Mouse (Mus musculus) C2C12 (cell line): ENCODE results near the gene Prss46. TPM values are rescaled to one million over a fixed set of nuclear protein-coding genes. Genes with fewer than 3 reads are reported as not detected.

ENCODE experiments used
- H3K27me3 ChIP-seq: one replicate; pipeline ENCODE4 v1.6.1; 2011; ENCODE audit not compliant: control insufficient read depth, insufficient read depth, insufficient read length
- H3K36me3 ChIP-seq: one replicate; pipeline ENCODE4 v1.6.1; 2011; ENCODE audit not compliant: control insufficient read depth, insufficient read depth
- H3K4me3 ChIP-seq: one replicate; pipeline ENCODE4 v1.5.1; 2011; ENCODE audit warnings: mild to moderate bottlenecking, control low read depth; ENCODE audit not compliant: poor library complexity, insufficient read depth, severe bottlenecking
- H3K79me2 ChIP-seq: one replicate; pipeline ENCODE4 v1.6.1; 2011; ENCODE audit not compliant: control insufficient read depth, insufficient read depth
- H3K79me3 ChIP-seq: one replicate; pipeline ENCODE4 v1.6.1; 2011; ENCODE audit warnings: low read depth, control low read depth
- H3ac ChIP-seq: one replicate; pipeline ENCODE3; 2011; ENCODE audit warnings: low read depth; ENCODE audit not compliant: control insufficient read depth, insufficient read length
- CEBPB ChIP-seq: IDR thresholded peaks from one replicate; pipeline ENCODE4 v1.6.1; 2011; ENCODE audit warnings: low read depth, mild to moderate bottlenecking, control low read depth, moderate library complexity
- CTCF ChIP-seq: IDR thresholded peaks from one replicate; pipeline ENCODE4 v1.5.1; 2011; ENCODE audit not compliant: control insufficient read depth, insufficient read depth, insufficient read length
- FOSL1 ChIP-seq: IDR thresholded peaks from one replicate; pipeline ENCODE4 v1.8.0; 2011; ENCODE audit warnings: mild to moderate bottlenecking, low read length; ENCODE audit not compliant: poor library complexity, insufficient read depth, severe bottlenecking
- MAX ChIP-seq: IDR thresholded peaks from one replicate; pipeline ENCODE4 v1.6.1; 2011; ENCODE audit warnings: mild to moderate bottlenecking, control low read depth
- MYOD1 ChIP-seq: IDR thresholded peaks from one replicate; pipeline ENCODE4 v1.6.1; 2011; ENCODE audit warnings: low read depth; ENCODE audit not compliant: control insufficient read depth, insufficient read length
- MYOG ChIP-seq: IDR thresholded peaks from one replicate; pipeline ENCODE4 v1.6.1; 2011; ENCODE audit not compliant: control insufficient read depth, insufficient read length; ENCODE audit errors: extremely low read depth
- USF1 ChIP-seq: IDR thresholded peaks from one replicate; pipeline ENCODE4 v1.6.1; 2011; ENCODE audit warnings: low read depth, mild to moderate bottlenecking, control low read depth, moderate library complexity
- polyA plus RNA-seq: library from polyadenylated mRNA; unstranded; fragments of >200 nt; fragmentation: generic; extraction: Trizol; gene quantifications from one replicate; pipeline ENCODE4 v1.2.1, GENCODE M21; 2012; ENCODE audit warnings: missing spikeins

Prss46 gene
- polyA plus RNA-seq, 1 experiment, result 0.12 TPM

GRCm38 (mm10) chr9:110895994-110896393 is 51.7 kb downstream of the Prss46 start:
- Histone ChIP-seq H3K36me3 (no peaks in the 10 kb centered on the region), H3K4me3 (no peak overlapping the region), H3K79me3 (no peaks in the 10 kb centered on the region), H3K27me3 (no peaks in the 10 kb centered on the region), H3ac (no peak overlapping the region), H3K79me2 (no peaks in the 10 kb centered on the region)
- TF ChIP-seq FOSL1 (no peak), MYOG (no peak), USF1 (no peak), CTCF (no peak), MYOD1 (no peak), CEBPB (no peak), MAX (no peak)

- no peak overlapping the region for H3ac ChIP-seq
- no peaks in the 10 kb centered on the region for H3K36me3 ChIP-seq
- TF ChIP-seq MYOG (no peak), USF1 (no peak), MAX (no peak), FOSL1 (no peak), CEBPB (no peak), MYOD1 (no peak), CTCF (no peak)
- H3K79me3 ChIP-seq, result no peaks in the 10 kb centered on the region
- H3K79me2 ChIP-seq, result no peaks in the 10 kb centered on the region
- H3K4me3 ChIP-seq, result no peak overlapping the region
- H3K27me3 ChIP-seq, result no peaks in the 10 kb centered on the region
These were observed 52.3 kb downstream of the Prss46 start for GRCm38 (mm10) chr9:110896595-110896994.

- no peak overlapping the region for H3ac ChIP-seq
- no peaks in the 10 kb centered on the region for H3K27me3 ChIP-seq
- H3K79me3 ChIP-seq, result no peaks in the 10 kb centered on the region
- TF ChIP-seq USF1, result no peak
- no peak for TF ChIP-seq FOSL1
- TF ChIP-seq CTCF, result no peak
- no peak for TF ChIP-seq MAX
- TF ChIP-seq MYOG, result no peak
- no peak for TF ChIP-seq CEBPB
- no peak for TF ChIP-seq MYOD1
- H3K4me3 ChIP-seq, result no peak overlapping the region
- H3K36me3 ChIP-seq, result no peaks in the 10 kb centered on the region
- H3K79me2 ChIP-seq, result no peaks in the 10 kb centered on the region
These were observed 55.2 kb downstream of the Prss46 start for GRCm38 (mm10) chr9:110899451-110900008.

GRCm38 (mm10) chr9:110901204-110901603 is 56.9 kb downstream of the Prss46 start:
- no peaks in the 10 kb centered on the region for H3K27me3 ChIP-seq
- no peaks in the 10 kb centered on the region for H3K79me3 ChIP-seq
- H3K36me3 ChIP-seq, result no peaks in the 10 kb centered on the region
- H3K79me2 ChIP-seq, result no peaks in the 10 kb centered on the region
- no peak for TF ChIP-seq CTCF
- no peak for TF ChIP-seq MYOD1
- TF ChIP-seq MYOG, result no peak
- no peak for TF ChIP-seq FOSL1
- no peak for TF ChIP-seq USF1
- H3ac ChIP-seq, result no peak overlapping the region
- no peak overlapping the region for H3K4me3 ChIP-seq

GRCm38 (mm10) chr9:110902271-110902670 is 58.0 kb downstream of the Prss46 start:
- H3K79me3 ChIP-seq, result no peaks in the 10 kb centered on the region

More at GRCm38 (mm10) chr9:110902271-110902670, 58.0 kb downstream of the Prss46 start:
- no peaks in the 10 kb centered on the region for H3K27me3 ChIP-seq
- no peak for TF ChIP-seq MYOD1
- no peak for TF ChIP-seq CTCF
- TF ChIP-seq USF1, result no peak
- TF ChIP-seq FOSL1, result no peak
- TF ChIP-seq MYOG, result no peak
- TF ChIP-seq CEBPB, result no peak
- TF ChIP-seq MAX, result no peak
- H3ac ChIP-seq, result no peak overlapping the region
- no peak overlapping the region for H3K4me3 ChIP-seq
- no peaks in the 10 kb centered on the region for H3K79me2 ChIP-seq
- H3K36me3 ChIP-seq, result no peaks in the 10 kb centered on the region

Other genes with a start within 250 kb of the Prss46 start
- 87.7 TPM for gene Nradd, start 220.1 kb upstream of the Prss46 start, polyA plus RNA-seq
- 3.3 TPM for gene Nbeal2, start 190.3 kb upstream of the Prss46 start, polyA plus RNA-seq
- 86.7 TPM for gene Ccdc12, start 188.0 kb upstream of the Prss46 start, polyA plus RNA-seq
- not detected for gene Myl3, start 102.6 kb upstream of the Prss46 start, polyA plus RNA-seq
- 0.12 TPM for gene Pth1r, start 97.4 kb upstream of the Prss46 start, polyA plus RNA-seq
- not detected for gene Prss42, start 46.3 kb upstream of the Prss46 start, polyA plus RNA-seq
- gene Prss44, start 30.5 kb upstream of the Prss46 start, polyA plus RNA-seq, result not detected
- not detected for gene Prss43, start 17.8 kb upstream of the Prss46 start, polyA plus RNA-seq
- gene Prss45, start 9.9 kb upstream of the Prss46 start, polyA plus RNA-seq, result not detected
- 0.04 TPM for gene Prss50, start 13.5 kb downstream of the Prss46 start, polyA plus RNA-seq
- 2.6 TPM for gene Als2cl, start 35.4 kb downstream of the Prss46 start, polyA plus RNA-seq
- gene Tmie, start 35.6 kb downstream of the Prss46 start, polyA plus RNA-seq, result not detected
- gene Fam240a, start 72.4 kb downstream of the Prss46 start, polyA plus RNA-seq, result not detected
- not detected for gene Tdgf1, start 101.7 kb downstream of the Prss46 start, polyA plus RNA-seq
- gene Lrrc2, start 107.0 kb downstream of the Prss46 start, polyA plus RNA-seq, result 0.01 TPM
- gene Rtp3, start 146.1 kb downstream of the Prss46 start, polyA plus RNA-seq, result not detected
- not detected for gene Ltf, start 174.8 kb downstream of the Prss46 start, polyA plus RNA-seq
- gene Ccrl2, start 213.0 kb downstream of the Prss46 start, polyA plus RNA-seq, result not detected